Mouse (Mus musculus) brain, adult 2 months (tissue): ENCODE results near the gene Zfp646.
A peak's percentile ranks its signal among the peaks of the same experiment; 100 is the strongest.
"Not testable (repeated sequence)": the region's sequence is repeated elsewhere in the genome, so short reads cannot be mapped to it uniquely, and the experiment has no call there.

ENCODE experiments used
- DNase-seq: peaks from one replicate; pipeline ENCODE4 v3.0.0; 2011; ENCODE audit warnings: low read depth, low spot score

Zfp646 gene

DNA sequence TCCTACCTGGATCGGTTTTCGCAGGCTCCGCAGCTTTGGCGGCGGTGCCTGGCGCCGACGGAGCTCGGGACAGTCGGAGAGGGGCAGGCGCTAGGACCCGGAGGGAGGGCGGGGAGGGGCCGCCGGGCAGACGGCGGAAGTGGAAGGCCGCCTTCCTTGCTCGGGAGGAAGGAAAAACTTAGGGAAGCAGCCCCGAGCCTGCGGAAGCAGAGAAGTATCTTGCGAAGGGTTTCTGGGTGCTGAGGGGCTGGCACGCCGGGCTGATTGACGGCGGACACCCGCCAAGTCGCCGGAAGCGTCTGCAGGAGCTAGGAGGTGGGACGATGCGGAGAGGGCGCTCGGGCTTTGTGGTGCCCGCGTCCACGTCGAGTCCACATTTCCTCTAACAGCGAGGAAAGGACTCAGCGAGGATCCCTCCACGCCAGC lies at the start of gene Zfp646:
Zfp646 (plus strand) TSS at position 181 of the 426 bp plus-strand sequence.
- DNase-seq = peak; percentile 96

DNA sequence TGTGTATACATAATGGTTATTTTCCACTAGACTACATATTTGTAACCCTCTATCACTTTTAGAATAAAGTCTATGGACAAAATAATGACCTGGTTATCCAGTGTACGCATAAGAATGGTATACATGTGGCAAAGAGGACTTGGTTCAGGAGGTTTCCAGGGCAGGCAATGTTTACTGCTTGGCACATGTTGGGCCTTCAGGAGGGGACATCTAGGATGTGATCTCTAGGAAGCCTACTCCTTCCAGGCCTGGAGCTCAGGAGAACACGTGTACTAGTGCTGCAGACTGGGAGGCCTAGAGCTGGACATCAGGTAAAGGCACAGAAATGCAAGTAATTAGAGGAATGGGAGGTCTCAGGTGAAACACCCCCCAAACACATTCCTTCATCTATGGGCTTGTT lies 40.5 kb upstream of the Zfp646 start:
- no peak for DNase-seq

DNA sequence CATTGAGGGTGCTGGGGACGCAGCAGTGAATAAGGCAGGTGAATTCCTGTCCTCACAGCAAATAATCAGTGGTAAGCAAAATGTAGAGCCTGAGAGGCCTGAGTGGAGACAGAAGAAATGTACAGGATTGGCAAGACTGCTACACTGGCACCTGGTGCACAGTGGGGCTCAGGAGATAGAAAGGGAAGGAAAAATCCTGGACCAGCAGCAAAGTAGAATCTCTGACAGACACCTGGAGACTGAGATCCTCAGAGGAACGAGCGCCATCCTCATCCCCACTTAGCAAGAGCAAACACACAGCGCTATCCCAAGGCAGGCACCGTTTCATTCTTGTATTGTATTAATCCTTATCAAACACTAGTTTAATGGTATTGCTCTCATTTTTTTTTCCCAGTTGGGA lies 38.5 kb upstream of the Zfp646 start:
- peak; percentile 66 for DNase-seq

DNA sequence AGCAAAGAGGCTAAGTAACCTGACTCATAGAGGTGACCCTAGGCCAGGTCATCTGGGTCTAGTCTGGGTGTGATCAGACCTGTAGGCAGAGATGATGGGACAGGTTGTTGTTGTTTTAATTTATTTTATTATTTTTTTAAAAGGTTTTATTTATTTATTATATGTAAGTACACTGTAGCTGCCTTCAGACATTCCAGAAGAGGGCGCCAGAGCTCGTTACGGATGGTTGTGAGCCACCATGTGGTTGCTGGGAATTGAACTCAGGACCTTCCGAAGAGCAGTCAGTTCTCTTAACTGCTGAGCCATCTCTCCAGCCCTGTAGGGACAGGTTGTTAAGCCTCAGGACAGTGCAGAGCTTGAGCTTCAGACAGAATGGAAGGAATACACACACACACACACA lies 38.1 kb upstream of the Zfp646 start:
- not testable (repeated sequence) for DNase-seq

DNA sequence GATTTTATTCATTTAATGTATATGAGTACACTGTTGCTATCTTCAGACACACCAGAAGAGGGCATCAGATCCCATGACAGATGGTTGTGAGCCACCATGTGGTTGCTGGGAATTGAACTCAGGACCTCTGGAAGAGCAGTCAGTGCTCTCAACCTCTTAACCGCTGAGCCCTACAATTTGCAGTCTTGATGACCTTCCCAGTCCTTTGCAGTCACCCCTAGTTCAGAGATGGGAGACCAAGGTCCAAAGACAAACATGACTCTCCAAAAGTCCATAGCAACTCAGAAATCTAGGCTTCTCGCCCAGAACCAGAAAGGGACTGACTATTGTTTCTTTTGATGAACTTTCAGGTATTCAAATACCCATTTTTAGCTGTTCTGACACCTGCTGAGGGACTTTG lies 36.0 kb upstream of the Zfp646 start:
- not testable (repeated sequence) for DNase-seq

DNA sequence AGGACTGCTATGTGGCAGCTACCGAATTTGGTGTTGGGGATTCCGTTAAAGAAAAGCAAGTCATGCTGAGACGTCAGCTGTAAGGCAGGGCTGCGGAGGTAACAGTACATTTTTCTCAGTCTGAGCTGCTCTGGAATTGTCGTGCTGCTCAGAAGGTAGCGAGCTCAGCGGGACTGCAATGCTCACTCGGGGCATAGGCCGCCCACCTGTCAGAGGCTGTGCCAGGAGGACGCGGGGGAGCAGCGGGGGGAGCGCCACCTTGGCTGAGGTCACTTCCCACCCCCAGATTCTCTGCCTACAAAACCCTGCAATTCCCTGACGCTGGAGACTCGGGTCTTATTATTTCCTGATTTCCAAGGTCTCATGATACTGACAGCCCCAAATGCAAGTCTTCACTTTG lies 35.1 kb upstream of the Zfp646 start:
- peak; percentile 93 for DNase-seq

DNA sequence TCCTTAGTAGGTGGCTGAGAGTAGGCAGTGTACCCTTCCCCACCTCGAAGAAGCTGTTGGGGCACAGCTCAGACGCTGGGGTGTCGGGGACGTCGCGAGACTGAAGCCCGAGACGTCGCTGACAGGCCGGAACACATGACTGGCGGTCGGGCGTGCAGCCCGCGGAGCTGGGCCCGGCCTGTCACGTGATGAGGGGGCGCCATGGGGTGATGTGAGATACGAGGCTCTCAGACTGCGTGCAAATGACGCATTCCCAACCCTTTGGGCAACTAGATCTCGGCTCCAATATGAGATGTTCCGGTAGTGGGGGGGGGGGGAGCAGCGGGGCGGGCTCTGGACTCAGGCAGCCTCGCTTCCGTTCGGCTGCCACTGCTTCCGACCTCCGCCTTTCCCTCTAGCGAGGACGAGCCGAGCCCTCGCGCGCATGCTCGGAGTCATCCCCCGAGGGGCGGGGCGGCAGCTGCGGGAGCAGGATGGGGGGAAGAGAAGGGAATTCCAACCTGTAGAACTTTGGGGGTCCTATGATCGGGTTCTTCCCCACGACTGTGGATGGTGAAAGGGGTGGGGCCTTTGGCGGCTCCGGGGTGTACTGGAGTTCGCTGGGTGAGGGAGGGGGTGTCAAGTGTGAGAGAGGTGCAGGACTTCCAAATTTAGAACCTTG lies 34.6 kb upstream of the Zfp646 start:
- DNase-seq = peak; percentile 99

DNA sequence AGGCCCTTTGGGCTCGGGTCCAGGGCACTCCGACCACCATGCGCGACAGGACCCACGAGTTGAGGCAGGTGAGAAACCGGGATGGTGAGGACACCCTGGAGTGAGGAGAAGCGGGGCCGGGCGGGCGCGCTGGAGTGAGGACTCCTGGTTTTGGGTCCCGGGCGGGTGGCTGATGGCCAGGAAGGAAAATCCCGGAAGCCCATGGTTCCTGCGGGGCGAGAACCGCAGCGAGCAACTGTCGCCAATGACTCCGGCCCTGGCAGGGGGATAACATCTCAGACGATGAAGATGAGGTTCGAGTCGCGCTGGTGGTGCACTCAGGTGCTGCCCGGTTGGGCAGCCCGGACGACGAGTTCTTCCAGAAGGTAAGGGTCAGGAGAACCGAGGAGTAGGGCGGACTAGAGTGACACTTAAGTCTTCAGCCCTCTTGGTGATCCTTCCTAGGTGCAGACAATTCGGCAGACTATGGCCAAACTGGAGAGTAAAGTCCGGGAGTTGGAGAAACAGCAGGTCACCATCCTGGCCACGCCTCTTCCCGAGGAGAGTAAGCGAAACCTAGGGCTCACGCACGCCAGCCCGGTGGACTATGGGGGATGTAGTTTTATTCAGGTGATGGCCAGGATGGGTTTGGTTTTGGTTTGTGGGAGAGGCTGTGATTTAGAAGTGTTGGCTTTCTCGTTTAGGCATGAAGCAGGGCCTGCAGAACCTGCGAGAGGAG lies 33.9 kb upstream of the Zfp646 start:
- DNase-seq = peak; percentile 94

DNA sequence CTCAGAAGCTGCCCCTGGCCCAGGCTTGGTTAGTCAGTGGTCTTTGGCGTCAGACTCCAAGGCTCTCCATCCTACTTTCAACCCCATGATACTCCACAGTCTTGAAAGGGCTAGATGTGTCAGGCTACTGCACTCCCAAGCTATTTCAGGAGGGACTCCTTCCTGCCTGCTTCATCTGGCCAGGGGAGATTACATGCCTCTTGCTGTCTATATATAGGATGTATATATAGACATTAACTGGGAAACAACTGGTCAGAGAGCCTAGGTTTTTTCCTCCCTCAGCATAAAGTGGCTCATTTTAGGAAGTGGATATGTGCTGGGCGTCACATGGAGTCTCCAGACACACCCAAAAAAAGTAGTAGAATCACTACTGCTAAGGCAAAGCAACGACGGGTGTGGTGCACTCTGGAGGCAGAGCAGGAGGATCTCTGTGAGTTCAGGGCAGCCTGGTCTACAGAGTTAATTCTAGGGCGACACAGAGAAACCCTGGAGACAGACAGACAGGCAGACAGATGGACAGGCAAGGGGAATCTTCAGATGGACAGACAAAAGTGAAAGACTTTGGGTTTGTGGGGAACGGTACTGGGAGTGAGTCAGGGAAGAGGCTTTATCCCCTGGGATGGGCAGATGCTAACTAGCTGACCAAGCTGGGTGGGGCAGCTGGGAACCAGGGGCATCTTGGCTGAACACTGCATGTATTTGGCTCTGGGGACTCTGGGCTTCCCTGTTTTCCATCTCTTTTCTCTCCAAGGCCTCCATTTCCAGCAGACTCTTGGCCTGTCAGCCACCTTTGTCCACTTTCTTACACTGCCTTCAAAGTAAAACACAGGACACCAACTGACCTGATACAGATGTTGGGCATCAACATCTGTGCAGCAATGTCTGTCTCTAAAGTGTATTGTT lies 25.8 kb upstream of the Zfp646 start:
- no peak for DNase-seq

DNA sequence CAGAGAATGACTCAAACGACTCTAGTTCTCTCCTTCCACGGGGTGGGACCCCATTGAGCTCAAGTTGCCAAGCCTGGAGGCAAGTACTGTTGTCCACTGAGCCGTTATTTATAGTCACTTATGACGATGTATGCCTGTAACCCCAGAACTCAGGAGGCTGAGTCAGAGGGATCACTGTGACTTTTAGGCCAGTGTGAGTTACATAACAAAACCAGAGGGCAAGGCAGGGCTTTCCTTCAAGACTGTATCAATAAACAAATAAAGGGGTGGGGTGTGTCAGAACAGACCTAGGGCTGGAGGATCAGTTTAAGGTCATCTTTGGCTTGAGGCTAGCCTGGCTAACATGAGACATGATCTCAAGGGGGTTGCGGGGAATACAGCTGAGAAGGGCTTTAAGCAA lies 25.1 kb upstream of the Zfp646 start:
- DNase-seq = no peak

DNA sequence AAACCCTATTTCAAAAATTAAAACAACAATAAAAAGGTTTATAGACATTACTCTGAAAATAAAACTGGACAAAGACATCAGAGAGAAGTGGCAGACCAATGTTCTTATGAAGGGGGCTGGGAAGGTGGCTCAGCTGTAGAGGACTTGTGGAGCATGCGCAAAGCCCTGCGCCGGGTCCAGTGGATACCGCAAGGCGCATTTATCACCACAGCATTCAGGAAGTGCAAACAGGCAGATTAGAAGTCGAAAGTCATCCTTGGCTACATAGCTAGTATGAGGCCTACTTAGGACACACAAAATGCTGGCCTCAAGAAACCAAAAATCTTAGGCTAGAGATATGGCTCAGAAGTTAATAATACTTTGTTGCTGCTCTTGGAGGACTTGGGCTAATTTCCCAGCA lies 17.8 kb upstream of the Zfp646 start:
- no peak for DNase-seq

DNA sequence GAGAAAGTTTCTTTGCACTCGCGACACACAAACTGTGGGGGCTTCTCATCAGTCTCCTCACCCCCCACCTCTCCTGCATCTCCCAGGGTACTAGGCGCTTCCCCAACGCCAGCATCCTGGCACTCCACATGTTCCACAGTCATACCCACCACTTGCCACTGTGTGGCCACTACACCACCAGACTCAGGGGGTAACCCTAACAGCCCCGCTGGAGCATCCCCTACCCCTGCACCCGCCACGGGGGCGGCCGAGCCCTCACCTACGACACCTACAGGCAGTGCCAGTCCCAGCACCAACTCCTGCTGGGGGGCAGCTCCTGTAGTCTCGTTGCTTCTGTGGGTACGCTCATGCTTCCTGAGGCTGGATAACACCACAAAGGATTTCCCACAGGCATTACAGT lies 9.6 kb upstream of the Zfp646 start:
- DNase-seq = no peak

DNA sequence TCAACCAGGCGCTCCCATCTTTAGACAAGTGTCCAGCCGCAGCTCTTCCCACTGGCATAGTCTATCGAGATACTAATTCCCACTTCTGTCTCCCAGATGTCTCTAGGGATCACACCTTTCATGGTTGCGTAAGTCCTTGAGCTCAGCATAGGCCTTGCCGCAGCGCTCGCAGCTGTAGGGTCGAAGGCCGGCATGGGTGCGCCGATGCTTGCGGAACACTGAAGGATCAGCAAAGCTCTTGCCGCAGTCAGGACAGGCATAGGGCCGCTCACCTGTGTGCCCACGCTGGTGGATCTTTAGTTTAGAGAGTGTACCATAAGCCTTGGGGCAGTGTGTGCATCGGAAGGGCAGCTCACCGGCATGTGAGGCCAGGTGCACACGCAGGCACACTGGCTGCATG lies 8.4 kb upstream of the Zfp646 start:
- no peak for DNase-seq

DNA sequence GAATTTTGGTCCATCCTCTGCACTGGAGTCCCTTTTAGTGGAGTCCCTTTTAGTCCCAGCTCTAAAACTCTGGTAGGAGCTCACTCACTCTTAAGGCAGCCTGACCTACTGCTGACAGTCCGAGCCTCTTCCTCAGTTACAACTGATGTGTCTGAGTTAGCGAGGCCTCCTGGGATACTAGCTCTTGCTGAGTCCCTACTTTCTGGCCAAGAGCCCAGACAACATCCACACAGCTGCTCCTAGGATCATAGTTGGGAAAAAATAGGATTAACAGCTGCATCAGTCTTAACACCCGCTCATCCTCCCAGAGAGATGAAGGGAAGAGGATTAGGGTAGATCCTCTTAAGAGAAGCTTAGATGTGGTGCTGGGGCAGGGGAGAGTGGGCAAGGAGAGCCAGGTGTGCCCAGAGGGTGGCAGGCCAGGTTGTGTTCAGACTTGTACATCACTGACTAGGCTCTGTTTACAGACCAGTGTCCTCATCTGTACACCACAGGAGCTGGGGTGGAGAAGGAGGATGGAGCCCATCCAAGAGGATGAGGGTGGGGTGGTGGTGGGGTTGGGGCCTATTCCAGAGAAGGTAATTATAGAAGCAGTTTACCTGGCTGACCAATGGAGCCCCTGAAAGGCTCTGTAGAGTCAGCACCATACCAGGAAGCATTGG lies 6.7 kb upstream of the Zfp646 start:
- peak; percentile 80 for DNase-seq

DNA sequence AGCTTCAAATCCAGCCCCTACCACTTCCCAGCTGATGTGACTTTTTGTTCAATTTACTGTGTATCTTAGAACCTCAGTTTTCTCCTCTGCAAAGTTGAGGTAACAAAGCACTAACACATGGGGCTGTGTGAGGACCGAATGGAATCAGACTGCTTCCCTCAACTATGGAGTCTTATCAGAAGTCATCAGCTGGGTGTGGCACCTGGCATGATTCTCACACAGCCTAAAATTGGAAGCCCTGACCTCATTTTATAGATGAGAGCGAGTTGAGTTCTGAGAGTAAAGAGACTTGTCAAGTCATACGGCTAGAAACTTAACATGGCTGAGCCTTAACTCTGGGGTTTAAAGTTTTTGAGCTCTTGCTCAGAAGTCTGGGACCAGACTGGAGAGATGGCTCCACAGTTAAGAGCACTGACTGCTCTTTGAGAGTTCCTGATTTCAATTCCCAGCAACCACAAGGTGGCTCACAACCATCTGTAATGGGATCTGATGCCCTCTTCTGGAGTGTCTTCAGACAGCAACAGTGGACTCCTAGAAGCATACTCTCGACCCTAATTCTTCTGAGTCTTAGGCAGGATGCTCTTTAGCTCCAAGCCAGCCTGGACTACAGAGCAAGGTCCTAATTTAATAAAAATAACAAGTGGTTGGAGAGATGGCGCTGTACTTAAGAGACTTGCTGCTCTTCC lies 5.7 kb upstream of the Zfp646 start:
- no peak for DNase-seq

DNA sequence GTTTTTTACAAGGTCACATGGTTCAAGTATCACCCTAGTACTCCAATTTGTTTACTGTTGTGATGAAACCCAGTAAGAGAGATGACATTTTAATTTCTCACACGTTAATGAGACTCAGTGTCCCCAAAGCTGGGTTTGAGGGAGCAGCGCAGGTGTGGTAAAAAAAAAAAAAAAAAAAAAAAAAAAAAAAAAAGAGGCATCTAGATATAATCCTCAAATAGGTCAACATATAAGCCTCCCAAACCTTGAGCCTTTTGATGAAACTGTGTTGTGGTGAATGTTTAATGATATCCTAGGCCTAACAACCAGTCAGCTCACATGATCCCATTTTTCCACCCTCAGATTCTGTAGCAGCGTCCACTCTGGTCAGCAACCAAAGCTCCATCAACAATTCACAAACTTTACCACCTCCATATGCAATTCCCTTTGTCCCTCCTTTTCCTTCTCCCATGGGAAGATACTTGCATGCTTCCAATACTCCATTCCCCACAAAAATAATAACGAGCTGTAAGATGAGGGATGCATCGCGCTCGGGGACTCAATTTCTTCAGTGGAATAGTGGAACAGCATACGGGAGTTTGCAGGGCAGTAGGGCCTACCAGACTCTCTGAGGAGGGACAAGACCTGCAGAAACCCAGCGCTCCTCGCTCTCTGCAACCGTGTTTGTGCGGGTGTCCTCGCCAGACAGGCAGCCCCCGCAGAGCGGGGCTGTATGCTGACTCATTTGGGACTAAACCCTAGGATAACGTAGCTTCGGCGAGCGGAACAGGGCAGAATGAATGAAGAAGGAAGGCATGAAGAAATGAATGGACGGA lies 1.0 kb upstream of the Zfp646 start:
- peak; percentile 16 for DNase-seq

DNA sequence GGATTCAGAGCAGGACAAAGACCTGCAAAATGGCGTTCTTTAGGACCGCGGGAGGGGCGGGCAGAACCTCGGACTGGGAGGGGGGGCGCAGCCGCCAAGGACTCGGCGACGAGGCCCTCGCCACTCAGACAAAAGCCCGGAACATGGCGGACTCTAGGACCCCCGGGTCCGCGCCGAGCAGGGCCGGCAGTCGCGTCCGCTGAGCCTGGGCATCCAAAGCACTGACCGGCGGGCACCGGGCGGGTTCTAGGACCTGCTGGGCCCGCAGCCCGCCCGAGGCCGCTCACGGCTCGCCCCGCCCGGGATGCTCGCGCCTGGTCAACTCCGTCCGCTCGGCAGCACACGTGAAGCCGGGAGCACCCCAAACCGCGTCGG lies 407 bp upstream of the Zfp646 start:
- DNase-seq = peak; percentile 99

DNA sequence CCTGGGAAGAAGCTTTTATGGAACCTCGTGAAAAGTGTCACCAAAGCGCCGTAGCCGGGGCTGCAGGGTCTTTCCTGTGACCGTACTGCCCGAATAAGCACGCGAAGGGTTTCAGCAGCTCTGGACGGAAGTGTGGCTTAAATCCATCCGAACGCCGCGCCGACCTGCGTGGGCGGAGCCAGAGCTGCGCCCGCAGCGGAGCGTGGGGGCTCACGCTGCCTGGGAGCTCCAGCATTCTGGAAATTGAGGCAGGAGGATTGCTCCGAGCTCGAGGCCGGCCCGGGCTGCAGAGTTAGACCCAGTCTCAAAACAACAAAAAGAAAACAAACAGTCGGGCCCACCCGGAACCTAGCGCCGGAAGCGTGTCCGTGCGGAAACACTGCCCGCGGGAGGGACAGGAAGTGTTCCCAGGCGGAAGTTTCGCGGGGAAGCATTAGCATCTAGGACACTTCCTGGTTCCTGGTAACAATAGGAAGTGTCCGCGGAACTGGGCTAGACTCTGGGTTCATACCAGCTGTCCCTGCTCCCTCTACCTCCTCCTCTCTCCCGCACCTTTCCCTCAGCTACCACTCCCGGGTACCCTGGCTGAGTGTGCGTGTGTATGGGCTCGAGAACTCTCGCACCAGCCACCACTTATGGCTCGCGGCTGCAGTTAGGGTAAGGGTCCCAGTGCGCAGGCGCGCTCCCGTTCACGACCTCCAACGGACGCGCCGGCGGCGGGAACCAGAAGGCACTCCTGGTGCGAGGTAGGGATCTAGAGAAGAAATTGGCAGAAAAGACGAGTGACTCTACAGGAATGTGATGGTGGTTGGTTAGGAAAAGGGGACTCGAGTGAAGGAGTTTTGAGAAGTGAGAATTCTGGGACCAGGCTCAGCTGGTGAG lies 687 bp downstream of the Zfp646 start, which contains the start of gene Zfp668:
Zfp668 (minus strand) TSS at position 362 of the 882 bp plus-strand sequence.
- DNase-seq = peak; percentile 99

DNA sequence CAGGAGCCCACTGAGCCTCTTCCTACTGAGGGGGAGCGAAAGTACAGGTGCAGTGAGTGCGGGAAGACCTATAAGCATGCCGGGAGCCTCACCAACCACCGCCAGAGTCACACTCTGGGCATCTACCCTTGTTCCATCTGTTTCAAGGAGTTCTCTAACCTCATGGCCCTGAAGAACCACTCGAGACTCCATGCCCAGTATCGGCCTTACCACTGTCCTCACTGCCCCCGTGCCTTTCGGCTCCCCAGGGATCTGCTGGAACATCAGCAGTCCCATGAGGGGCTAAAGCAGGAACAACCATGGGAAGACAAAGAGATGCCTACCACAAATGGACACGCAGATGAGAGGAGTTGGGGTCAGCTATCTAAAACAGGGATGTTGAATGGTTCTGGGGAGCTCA lies 3.3 kb downstream of the Zfp646 start:
- DNase-seq = no peak
